Mouse (Mus musculus) brain, adult 2 months (tissue): ENCODE data around the gene Gm5431.
A peak's percentile ranks its signal among the peaks of the same experiment; 100 is the strongest.

Experiments used
- DNase-seq: peaks from one replicate; pipeline ENCODE4 v3.0.0; 2011; ENCODE audit warnings: low read depth, low spot score

Gm5431 gene

DNA sequence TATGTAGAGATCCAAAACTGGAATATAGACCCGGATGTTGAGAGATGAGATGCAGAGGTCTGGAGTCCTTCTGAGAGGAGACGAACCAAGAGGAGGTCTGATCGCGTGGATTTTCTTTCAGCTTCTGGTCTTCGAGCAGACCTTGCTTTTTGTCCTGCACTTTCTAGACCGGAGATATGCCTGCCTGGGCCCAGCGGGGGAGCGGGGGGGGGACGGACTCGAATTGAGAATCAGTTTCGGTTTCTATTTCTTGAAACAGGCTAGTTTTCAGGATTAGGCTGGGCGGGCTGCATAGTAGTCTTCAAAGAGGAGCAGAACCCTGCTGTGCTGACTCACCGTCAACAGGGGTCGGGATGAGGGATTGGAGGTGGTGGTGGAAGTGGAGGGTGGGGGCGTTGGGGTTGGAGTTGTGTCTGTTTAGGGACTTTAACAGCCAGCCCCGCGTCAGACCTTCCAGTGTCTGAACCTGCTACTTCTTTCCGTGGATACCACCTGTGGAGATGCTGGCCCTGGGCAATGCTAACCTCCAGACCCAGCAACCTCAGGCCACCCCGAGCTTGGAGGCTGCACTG lies 30.7 kb downstream of the Gm5431 start, which contains the start of gene Irgm1:
Gene Irgm1 (minus strand): TSS at position 483 of the 572 bp plus-strand sequence.
- peak; percentile 67 for DNase-seq

DNA sequence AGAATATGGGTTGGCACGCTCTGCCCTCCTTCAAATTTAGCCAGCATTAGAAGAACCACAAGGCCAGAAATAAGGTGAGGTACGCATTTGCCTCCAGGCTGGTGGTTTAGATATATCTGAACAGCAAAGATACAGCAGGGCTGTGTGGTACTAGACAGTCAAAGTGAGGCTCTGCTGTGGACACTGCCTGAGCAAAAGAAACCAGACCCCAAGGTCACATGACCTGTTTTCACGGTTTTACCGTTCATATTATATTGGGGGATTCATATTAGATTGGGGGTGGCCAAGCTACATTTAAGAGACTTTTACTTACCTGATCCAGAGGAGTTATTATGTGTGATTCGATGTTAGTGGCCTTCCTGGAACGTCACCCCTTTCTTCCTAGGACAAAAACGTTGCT lies 31.2 kb downstream of the Gm5431 start:
- DNase-seq, result no peak

DNA sequence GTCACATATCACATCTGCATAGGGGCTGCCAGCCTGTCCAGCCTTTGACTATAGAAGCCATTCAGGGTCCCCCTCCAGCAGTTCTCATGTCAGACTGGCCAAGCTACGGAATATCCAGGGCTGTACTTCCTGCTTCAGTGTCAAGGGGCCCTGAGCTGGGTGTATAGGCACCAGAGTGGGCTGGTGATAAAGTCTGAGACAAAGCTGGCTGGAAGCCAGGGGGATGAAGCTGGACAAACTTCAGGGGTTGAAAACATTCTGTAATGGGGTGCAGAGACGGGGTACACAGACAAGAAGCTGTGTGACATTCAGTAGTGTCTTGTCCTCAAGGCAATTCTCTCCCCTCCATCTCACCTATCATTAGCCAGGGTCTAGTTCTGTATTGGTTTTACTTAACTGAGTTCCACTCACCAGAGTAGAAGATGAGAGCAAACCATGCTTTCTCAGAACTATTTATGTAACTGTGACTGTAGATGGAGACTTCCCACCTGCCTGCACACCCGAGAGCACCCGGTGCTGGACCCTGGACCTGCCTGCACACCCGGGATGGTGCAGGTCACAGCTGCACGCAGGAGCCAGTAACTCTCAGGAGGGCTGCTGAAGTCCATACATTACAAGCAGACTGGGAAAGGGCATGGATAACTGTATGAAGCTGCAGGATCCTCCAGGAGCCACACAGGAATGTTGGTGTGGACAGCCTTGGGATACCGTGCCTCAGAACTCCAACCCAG lies 32.5 kb downstream of the Gm5431 start:
- no peak for DNase-seq

GRCm38 (mm10) chr11:48866481-48866880 lies 35.5 kb downstream of the Gm5431 start:
- DNase-seq, result no peak

DNA sequence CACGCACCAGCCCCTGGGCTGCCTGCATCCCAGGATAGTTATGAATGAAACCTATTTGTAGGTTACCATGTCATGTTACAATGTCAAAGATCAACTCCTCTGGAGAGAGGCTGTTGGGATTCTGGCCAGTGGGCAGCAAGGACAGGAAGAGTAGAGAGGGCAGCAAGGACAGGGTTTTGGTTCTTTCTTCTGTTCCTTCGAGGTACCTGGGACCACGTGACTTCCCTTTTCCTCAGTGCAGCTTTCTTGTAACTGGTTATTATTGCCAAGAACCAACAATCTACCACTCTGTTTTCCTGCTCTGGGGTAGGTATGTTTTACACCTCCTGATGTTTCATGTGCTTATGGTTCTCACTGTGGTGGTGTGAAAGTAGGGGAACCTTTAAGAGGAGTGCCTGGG lies 38.2 kb downstream of the Gm5431 start:
- no peak for DNase-seq

DNA sequence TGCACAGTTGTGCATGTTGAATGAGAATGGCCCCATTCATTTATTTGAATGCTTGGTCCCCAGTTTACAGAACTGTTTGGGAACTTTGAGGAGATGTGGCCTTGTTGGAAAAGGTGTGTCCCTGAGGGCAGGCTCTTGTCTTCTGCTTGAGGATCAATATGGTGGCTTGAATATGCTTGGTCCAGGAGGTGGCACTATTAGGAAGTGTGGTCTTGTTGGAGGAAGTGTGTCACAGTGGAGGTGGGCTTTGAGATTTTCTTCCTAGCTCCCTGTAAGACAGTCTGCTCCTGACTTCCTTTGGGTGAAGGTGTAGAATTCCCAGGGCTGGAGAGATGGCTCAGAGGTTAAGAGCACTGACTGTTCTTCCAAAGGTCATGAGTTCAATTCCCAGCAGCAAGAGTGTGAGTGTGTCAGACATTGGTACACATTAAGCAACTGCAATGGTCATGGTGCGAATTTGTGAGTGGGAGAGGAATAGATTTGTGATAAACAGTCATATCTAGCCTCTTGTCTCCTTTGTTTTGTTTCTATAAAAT lies 39.2 kb downstream of the Gm5431 start:
- DNase-seq, result no peak

- peak; percentile 87 for DNase-seq
These were observed 43.0 kb downstream of the Gm5431 start for GRCm38 (mm10) chr11:48859014-48859413.

GRCm38 (mm10) chr11:48853474-48854180 lies 48.4 kb downstream of the Gm5431 start:
- DNase-seq, result peak; percentile 94

- DNase-seq, result peak; percentile 43
These were observed 49.2 kb downstream of the Gm5431 start for GRCm38 (mm10) chr11:48852624-48853473.

- peak; percentile 4 for DNase-seq
These were observed 49.8 kb downstream of the Gm5431 start for GRCm38 (mm10) chr11:48852190-48852589.

GRCm38 (mm10) chr11:48851270-48851995 lies 50.6 kb downstream of the Gm5431 start:
- peak; percentile 16 for DNase-seq

DNA sequence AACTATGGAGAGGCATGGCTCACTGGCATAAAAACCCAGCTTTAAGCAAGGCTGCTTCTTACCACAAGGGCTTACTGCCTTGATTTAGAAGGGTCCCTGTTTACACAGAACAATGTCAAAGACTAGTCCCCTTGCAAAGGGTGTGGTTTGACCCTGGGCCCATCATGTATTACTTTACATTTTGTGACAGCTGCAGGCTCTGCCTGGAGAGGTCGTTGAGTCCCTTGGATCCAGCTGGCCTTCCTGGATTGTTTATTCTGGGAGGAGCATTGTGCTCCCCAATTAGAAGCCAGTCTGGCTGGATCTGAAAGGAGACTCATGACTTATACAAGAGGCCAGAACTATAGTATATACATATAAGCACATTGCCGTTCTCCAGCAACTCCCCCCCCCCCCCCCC lies 51.8 kb downstream of the Gm5431 start:
- DNase-seq, result no peak

DNA sequence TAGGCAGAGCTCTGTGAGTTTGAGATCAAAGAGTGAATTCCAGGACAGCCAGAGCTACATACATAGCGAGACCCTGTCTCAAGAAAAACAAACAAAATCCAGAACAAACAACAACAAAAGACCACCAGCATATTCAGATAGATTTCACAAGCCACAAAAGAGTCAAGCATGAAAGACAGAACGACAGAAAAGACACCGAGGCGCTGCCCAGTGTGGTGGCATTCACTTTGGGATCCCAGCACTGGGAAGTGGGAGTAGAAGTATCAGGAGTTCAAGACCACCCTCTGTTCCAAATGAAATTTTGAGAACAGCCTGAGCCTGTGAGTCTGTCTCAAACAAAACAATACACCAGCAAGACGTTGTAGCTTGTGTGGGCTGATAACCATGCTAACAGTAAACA lies 55.1 kb downstream of the Gm5431 start:
- no peak for DNase-seq

- peak; percentile 3 for DNase-seq
These were observed 55.7 kb downstream of the Gm5431 start for GRCm38 (mm10) chr11:48846362-48846761.

- no peak for DNase-seq
These were observed 56.7 kb downstream of the Gm5431 start for GRCm38 (mm10) chr11:48845244-48845815.

- peak; percentile 80 for DNase-seq
These were observed 57.7 kb downstream of the Gm5431 start for GRCm38 (mm10) chr11:48844309-48844708.

- no peak for DNase-seq
These were observed 58.8 kb downstream of the Gm5431 start for GRCm38 (mm10) chr11:48843202-48843601.

DNA sequence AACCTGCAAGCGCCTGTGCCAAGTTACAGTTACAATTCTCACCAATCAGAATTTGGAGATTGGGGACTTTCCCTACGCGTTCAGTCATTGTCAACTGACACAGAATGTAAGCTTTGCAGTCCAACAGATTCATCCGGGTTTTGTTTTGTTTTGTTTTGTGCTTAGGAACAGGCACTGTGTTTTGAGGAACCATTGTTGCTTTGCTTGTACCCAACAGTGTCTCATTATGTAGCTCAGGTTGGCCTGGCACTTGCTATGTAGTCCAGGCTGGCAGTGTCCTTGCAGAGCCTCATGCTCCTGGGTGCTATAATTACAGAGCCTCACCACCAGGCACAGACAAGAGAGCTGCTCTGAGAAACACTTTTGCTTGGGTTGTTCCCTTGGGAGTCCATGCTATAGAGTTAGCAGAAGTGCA lies 59.6 kb downstream of the Gm5431 start:
- no peak for DNase-seq

- DNase-seq, result no peak
These were observed 60.8 kb downstream of the Gm5431 start for GRCm38 (mm10) chr11:48841213-48841612.

- DNase-seq, result no peak
These were observed 61.2 kb downstream of the Gm5431 start for GRCm38 (mm10) chr11:48840805-48841204.
